Mouse (Mus musculus): ENCODE measurements around the gene Olfr481.

The Olfr481 gene

GRCm38 (mm10) chr7:108079555-108079954 lies at the start of gene Olfr481:
Gene Olfr481 (plus strand): TSS chr7:108079855.
- DNase-seq (ENCODE audit: low read depth): no peak

GRCm38 (mm10) chr7:108033889-108034288 lies 45.8 kb upstream of the Olfr481 start, which contains the start of gene Olfr478:
Gene Olfr478 (minus strand): TSS chr7:108033989.
- no peak for DNase-seq (ENCODE audit: low read depth)

GRCm38 (mm10) chr7:108050393-108050792 lies 29.3 kb upstream of the Olfr481 start, which contains the start of gene Olfr479:
Gene Olfr479 (plus strand): TSS chr7:108050693.
- no peak for DNase-seq (ENCODE audit: low read depth)

GRCm38 (mm10) chr7:108067246-108067645 lies 12.4 kb upstream of the Olfr481 start, which contains the start of gene Olfr480:
Gene Olfr480 (minus strand): TSS chr7:108067346.
- DNase-seq (ENCODE audit: low read depth): no peak

GRCm38 (mm10) chr7:108097486-108097885 lies 17.8 kb downstream of the Olfr481 start, which contains the start of gene Olfr482:
Gene Olfr482 (minus strand): TSS chr7:108097586.
- DNase-seq (ENCODE audit: low read depth): no peak

GRCm38 (mm10) chr7:108100549-108100948 lies 20.9 kb downstream of the Olfr481 start, which contains the start of gene Olfr483:
Gene Olfr483 (plus strand): TSS chr7:108100849.
- no peak for DNase-seq (ENCODE audit: low read depth)

GRCm38 (mm10) chr7:108120681-108121080 lies 41.0 kb downstream of the Olfr481 start:
- DNase-seq (ENCODE audit: low read depth): no peak

- no peak for DNase-seq (ENCODE audit: low read depth)
Observed at GRCm38 (mm10) chr7:108121416-108121815, 41.8 kb downstream of the Olfr481 start.

- DNase-seq (ENCODE audit: low read depth): no peak
Observed at GRCm38 (mm10) chr7:108127349-108127748, 47.7 kb downstream of the Olfr481 start, which contains the start of gene Olfr484. Gene Olfr484 (minus strand): TSS chr7:108127449.
